Mouse (Mus musculus): ENCODE measurements around the gene Coa7.
A peak's percentile ranks its signal among the peaks of the same experiment; 100 is the strongest.

Coa7 gene

GRCm38 (mm10) chr4:108327730-108328484, at the start of gene Coa7:
Gene Coa7, plus strand, starts transcription at chr4:108328140.
- DNase-seq = peak; percentile 97

GRCm38 (mm10) chr4:108300266-108300665, 27.7 kb upstream of the Coa7 start:
- no peak for DNase-seq

GRCm38 (mm10) chr4:108300670-108301373, 27.1 kb upstream of the Coa7 start, which contains the start of gene Zyg11b:
Gene Zyg11b, minus strand, starts transcription at chr4:108301096.
- DNase-seq = peak; percentile 89

GRCm38 (mm10) chr4:108302296-108302890, 25.5 kb upstream of the Coa7 start:
- no peak for DNase-seq

- no peak for DNase-seq
Measured at GRCm38 (mm10) chr4:108310706-108311105, 17.2 kb upstream of the Coa7 start.

GRCm38 (mm10) chr4:108314041-108314440, 13.9 kb upstream of the Coa7 start:
- DNase-seq = no peak

- DNase-seq = no peak
Measured at GRCm38 (mm10) chr4:108317656-108318605, 10.0 kb upstream of the Coa7 start.

GRCm38 (mm10) chr4:108318649-108319615, 9.0 kb upstream of the Coa7 start:
- DNase-seq = no peak

GRCm38 (mm10) chr4:108319747-108320146, 8.2 kb upstream of the Coa7 start:
- DNase-seq = no peak

GRCm38 (mm10) chr4:108320627-108321380, 7.1 kb upstream of the Coa7 start:
- no peak for DNase-seq

GRCm38 (mm10) chr4:108323588-108323987, 4.4 kb upstream of the Coa7 start:
- DNase-seq = no peak

- DNase-seq = no peak
Measured at GRCm38 (mm10) chr4:108327071-108327579, 815 bp upstream of the Coa7 start.

- DNase-seq = no peak
Measured at GRCm38 (mm10) chr4:108329840-108330239, 1.9 kb downstream of the Coa7 start.

GRCm38 (mm10) chr4:108332041-108332440, 4.1 kb downstream of the Coa7 start:
- DNase-seq = no peak

GRCm38 (mm10) chr4:108335413-108335812, 7.5 kb downstream of the Coa7 start:
- DNase-seq = no peak

- no peak for DNase-seq
Measured at GRCm38 (mm10) chr4:108336765-108337164, 8.8 kb downstream of the Coa7 start.

- DNase-seq = no peak
Measured at GRCm38 (mm10) chr4:108337817-108338216, 9.9 kb downstream of the Coa7 start.

- no peak for DNase-seq
Measured at GRCm38 (mm10) chr4:108338321-108338733, 10.4 kb downstream of the Coa7 start.

GRCm38 (mm10) chr4:108338811-108339210, 10.9 kb downstream of the Coa7 start:
- peak; percentile 24 for DNase-seq

- DNase-seq = peak; percentile 57
Measured at GRCm38 (mm10) chr4:108339277-108339690, 11.3 kb downstream of the Coa7 start.

Measured in right cerebral cortex, postnatal 14 days (tissue).